Mouse (Mus musculus) heart, adult 2 months (tissue): ENCODE results near the gene Sox14. TPM values are rescaled to one million over a fixed set of nuclear protein-coding genes. Genes with fewer than 3 reads are reported as not detected.

ENCODE experiments used
- DNase-seq, 2 experiments: peaks; one replicate each; pipeline ENCODE4 v3.0.0; 2021
- H3K27ac ChIP-seq: fragments of 200-600 bp; 2 replicates; pipeline ENCODE4 v1.8.1; 2022
- H3K27me3 ChIP-seq: fragments of 200-500 bp; 2 replicates; pipeline ENCODE4 v1.6.1; 2012; ENCODE audit warnings: mild to moderate bottlenecking, low read length, inconsistent platforms, mixed read lengths; ENCODE audit not compliant: control insufficient read depth, insufficient read depth
- H3K36me3 ChIP-seq: fragments of 200-500 bp; 2 replicates; pipeline ENCODE4 v1.6.1; 2012; ENCODE audit warnings: low read length, inconsistent platforms; ENCODE audit not compliant: control insufficient read depth, insufficient read depth
- H3K4me1 ChIP-seq: fragments of 200-500 bp; 2 replicates; pipeline ENCODE4 v1.6.1; 2011; ENCODE audit warnings: low read length; ENCODE audit not compliant: control insufficient read depth, insufficient read depth
- H3K4me3 ChIP-seq: fragments of 200-600 bp; 2 replicates; pipeline ENCODE4 v1.8.1; 2022
- H3K79me2 ChIP-seq: fragments of 200-500 bp; replicated peaks from 2 replicates; pipeline ENCODE4 v1.6.1; 2012; ENCODE audit warnings: mild to moderate bottlenecking, inconsistent platforms, low read length, moderate library complexity, mixed read lengths; ENCODE audit not compliant: control insufficient read depth, insufficient read depth
- H3K9ac ChIP-seq: fragments of 200-500 bp; 2 replicates; pipeline ENCODE4 v1.6.1; 2012; ENCODE audit warnings: low read depth, mild to moderate bottlenecking, control low read depth, inconsistent platforms, low read length, mixed read lengths
- CTCF ChIP-seq: fragments of 200-600 bp; IDR thresholded peaks from 2 replicates; pipeline ENCODE4 v1.8.1; 2022; ENCODE audit warnings: antibody characterized with exemption, mild to moderate bottlenecking, moderate library complexity
- EP300 ChIP-seq: fragments of 200-500 bp; IDR thresholded peaks from 2 replicates; pipeline ENCODE4 v1.6.1; 2011; ENCODE audit warnings: low read depth, low read length, control low read depth; ENCODE audit not compliant: insufficient read depth
- POLR2A ChIP-seq: fragments of 200-500 bp; IDR thresholded peaks from 2 replicates; pipeline ENCODE4 v1.6.1; 2011; ENCODE audit warnings: mild to moderate bottlenecking, low read depth, low read length, control low read depth; ENCODE audit not compliant: insufficient read depth
- WGBS: fragments of 180-500 bp; shearing (Covaris S2); methylation state at CpG from one replicate; pipeline ENCODE4 v1.1.7; 2018; 5-methylcytosine and 5-hydroxymethylcytosine counted together
- intact Hi-C: fragments of 180-260 bp; cut with DNase I; formaldehyde crosslinking; loops from one replicate; pipeline ENCODE4 v1.15.1; 2025
- polyA plus RNA-seq: library from polyadenylated mRNA; depleted of rRNA; stranded (reverse); fragments of >200 nt; gene quantifications from 2 replicates; pipeline ENCODE4 v1.2.3, GENCODE M21; 2012
- total RNA-seq, 2 experiments: library from RNA; stranded (reverse); gene quantifications; 2 replicates each; pipeline ENCODE4 v1.2.3; 2021

Sox14 gene
- total and polyA plus RNA-seq, 3 experiments: not detected

GRCm38 (mm10) chr9:99870780-99871555, 5.0 kb downstream of the Sox14 start:
- intact Hi-C loops: no loop called here

GRCm38 (mm10) chr9:99869936-99870779, 5.8 kb downstream of the Sox14 start:
- intact Hi-C loops: no loop called here
- WGBS: 2% methylated on average over 34 of the region's 34 CpGs
- H3K27me3 ChIP-seq: peaks cover 27% of the 10 kb centered on the region

More at GRCm38 (mm10) chr9:99870780-99871555, 5.0 kb downstream of the Sox14 start:
- WGBS: 2% methylated on average over 37 of the region's 37 CpGs
- H3K4me3 ChIP-seq: no peak overlapping the region
- TF ChIP-seq POLR2A: no peak
- no peak for TF ChIP-seq CTCF
- TF ChIP-seq EP300: no peak
- no peak overlapping the region for H3K27ac ChIP-seq
- no peaks in the 10 kb centered on the region for H3K36me3 ChIP-seq
- no peak overlapping the region for H3K9ac ChIP-seq
- H3K4me1 ChIP-seq: no peaks in the 10 kb centered on the region
- H3K79me2 ChIP-seq: no peaks in the 10 kb centered on the region
- DNase-seq: no peak
- peaks cover 34% of the 10 kb centered on the region for H3K27me3 ChIP-seq

GRCm38 (mm10) chr9:99869275-99869674, 6.7 kb downstream of the Sox14 start:
- Histone ChIP-seq H3K79me2 (no peaks in the 10 kb centered on the region), H3K27me3 (peaks cover 26% of the 10 kb centered on the region), H3K36me3 (no peaks in the 10 kb centered on the region), H3K4me1 (no peaks in the 10 kb centered on the region), H3K9ac (no peak overlapping the region), H3K4me3 (no peak overlapping the region), H3K27ac (no peak overlapping the region)
- no peak for TF ChIP-seq CTCF
- TF ChIP-seq EP300: no peak
- no peak for TF ChIP-seq POLR2A
- no peak for DNase-seq
- WGBS: 2% methylated on average over 29 of the region's 29 CpGs
- intact Hi-C loops: no loop called here

More at GRCm38 (mm10) chr9:99869936-99870779, 5.8 kb downstream of the Sox14 start:
- H3K4me3 ChIP-seq: no peak overlapping the region
- no peaks in the 10 kb centered on the region for H3K79me2 ChIP-seq
- no peaks in the 10 kb centered on the region for H3K4me1 ChIP-seq
- H3K27ac ChIP-seq: no peak overlapping the region
- H3K9ac ChIP-seq: no peak overlapping the region
- no peaks in the 10 kb centered on the region for H3K36me3 ChIP-seq
- DNase-seq: no peak
- TF ChIP-seq CTCF (no peak), EP300 (no peak), POLR2A (no peak)

- DNase-seq: no peak
- intact Hi-C loops: no loop called here
- H3K4me1 ChIP-seq: no peaks in the 10 kb centered on the region
- TF ChIP-seq POLR2A (no peak), EP300 (no peak), CTCF (no peak)
- H3K36me3 ChIP-seq: no peaks in the 10 kb centered on the region
- no peaks in the 10 kb centered on the region for H3K79me2 ChIP-seq
- no peak overlapping the region for H3K4me3 ChIP-seq
- WGBS: 1% methylated on average over 26 of the region's 26 CpGs
- H3K9ac ChIP-seq: no peak overlapping the region
- H3K27me3 ChIP-seq: peaks cover 26% of the 10 kb centered on the region
- H3K27ac ChIP-seq: no peak overlapping the region
Observed at GRCm38 (mm10) chr9:99868606-99869005, 7.4 kb downstream of the Sox14 start.

GRCm38 (mm10) chr9:99868054-99868453, 7.9 kb downstream of the Sox14 start:
- H3K4me1 ChIP-seq: no peaks in the 10 kb centered on the region
- TF ChIP-seq POLR2A (no peak), EP300 (no peak), CTCF (no peak)
- intact Hi-C loops: no loop called here
- H3K27me3 ChIP-seq: peaks cover 26% of the 10 kb centered on the region
- H3K79me2 ChIP-seq: no peaks in the 10 kb centered on the region
- 7% methylated on average over 11 of the region's 11 CpGs for WGBS
- no peak for DNase-seq
- H3K9ac ChIP-seq: no peak overlapping the region
- no peaks in the 10 kb centered on the region for H3K36me3 ChIP-seq
- H3K4me3 ChIP-seq: no peak overlapping the region
- H3K27ac ChIP-seq: no peak overlapping the region

- no peak for TF ChIP-seq CTCF
- no peak for TF ChIP-seq EP300
- TF ChIP-seq POLR2A: no peak
- Histone ChIP-seq H3K9ac (no peak overlapping the region), H3K4me3 (no peak overlapping the region), H3K36me3 (no peaks in the 10 kb centered on the region), H3K27ac (no peak overlapping the region), H3K4me1 (no peaks in the 10 kb centered on the region), H3K27me3 (peaks cover under 1% of the 10 kb centered on the region; the same call in 1 of the 2 replicates), H3K79me2 (no peaks in the 10 kb centered on the region)
- no peak for DNase-seq
- intact Hi-C loops: no loop called here
- WGBS: 80% methylated on average over 9 of the region's 9 CpGs
Observed at GRCm38 (mm10) chr9:99862936-99863335, 13.0 kb downstream of the Sox14 start.
